In the genomic region with DNA sequence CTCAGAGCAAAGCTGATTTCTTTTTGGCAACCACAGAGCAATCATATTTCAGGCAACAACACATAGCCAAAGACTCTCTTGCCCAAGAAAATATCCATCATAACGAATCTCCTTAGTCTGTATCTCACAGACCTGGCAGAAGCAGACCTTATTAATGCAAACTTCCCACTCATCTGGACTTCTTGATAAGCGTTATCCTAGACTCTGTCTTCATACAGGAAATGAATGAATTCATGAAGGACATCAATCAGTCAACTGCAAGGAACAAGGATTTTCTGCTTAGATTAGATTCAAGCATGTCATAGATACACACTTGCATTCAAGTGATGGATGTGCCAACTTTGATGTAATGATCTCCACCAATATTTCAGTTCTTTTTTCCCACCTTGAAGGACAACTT, we compare ENCODE assay signal across 30 mouse cellular contexts.
"Had no signal": no experiment of that assay in that cellular context is flagged by ENCODE, and none has a peak within 500 bp of the region (broad histone marks: within the 10 kb centered on the region; RNA-seq: fewer than 3 reads in every experiment).

No protein-coding gene starts in this region.

- H3K4me1 ChIP-seq: heart, embryonic 10.5 days; heart, embryonic 12.5 days; heart, embryonic 13.5 days; heart, embryonic 15.5 days; hindbrain, embryonic 10.5 days; hindbrain, embryonic 12.5 days; hindbrain, embryonic 13.5 days; hindbrain, embryonic 15.5 days; intestine, embryonic 15.5 days; kidney, embryonic 15.5 days had no signal

- H3K9ac ChIP-seq: heart, embryonic 12.5 days; heart, embryonic 13.5 days; heart, embryonic 15.5 days; hindbrain, embryonic 12.5 days; hindbrain, embryonic 13.5 days; hindbrain, embryonic 14.5 days; hindbrain, embryonic 15.5 days; intestine, embryonic 15.5 days; kidney, embryonic 15.5 days had no signal

- H3K27me3 ChIP-seq: heart, embryonic 12.5 days; heart, embryonic 13.5 days; heart, embryonic 15.5 days; hindbrain, embryonic 12.5 days; hindbrain, embryonic 13.5 days; hindbrain, embryonic 15.5 days; intestine, embryonic 15.5 days; kidney, embryonic 15.5 days had no signal

- H3K27ac ChIP-seq: heart, embryonic 10.5 days; heart, embryonic 13.5 days; heart, embryonic 15.5 days; hindbrain, embryonic 10.5 days; hindbrain, embryonic 12.5 days; hindbrain, embryonic 13.5 days; hindbrain, embryonic 14.5 days; hindbrain, embryonic 15.5 days; hindbrain, postnatal 0 days; intestine, embryonic 15.5 days; kidney, embryonic 15.5 days; kidney, postnatal 0 days; layer of hippocampus, adult 2 months had no signal

- H3K4me3 ChIP-seq: heart, embryonic 10.5 days; heart, embryonic 12.5 days; heart, embryonic 13.5 days; heart, embryonic 15.5 days; hindbrain, embryonic 10.5 days; hindbrain, embryonic 12.5 days; hindbrain, embryonic 13.5 days; hindbrain, embryonic 15.5 days; intestine, embryonic 15.5 days; kidney, embryonic 15.5 days; layer of hippocampus, adult 2 months had no signal

- H3K36me3 ChIP-seq: heart, embryonic 10.5 days; heart, embryonic 12.5 days; heart, embryonic 13.5 days; heart, embryonic 15.5 days; hindbrain, embryonic 10.5 days; hindbrain, embryonic 12.5 days; hindbrain, embryonic 13.5 days; hindbrain, embryonic 15.5 days; intestine, embryonic 15.5 days; kidney, embryonic 15.5 days had no signal

- H3K9me3 ChIP-seq: heart, embryonic 10.5 days; heart, embryonic 12.5 days; heart, embryonic 13.5 days; heart, embryonic 15.5 days; hindbrain, embryonic 10.5 days; hindbrain, embryonic 12.5 days; hindbrain, embryonic 13.5 days; hindbrain, embryonic 15.5 days; intestine, embryonic 15.5 days; kidney, embryonic 15.5 days had no signal

- H3K4me2 ChIP-seq: heart, embryonic 11.5 days; heart, embryonic 12.5 days; heart, embryonic 13.5 days; heart, embryonic 15.5 days; hindbrain, embryonic 12.5 days; hindbrain, embryonic 13.5 days; hindbrain, embryonic 14.5 days; hindbrain, embryonic 15.5 days; intestine, embryonic 15.5 days; kidney, embryonic 15.5 days had no signal

- ATAC-seq: hindbrain, embryonic 16.5 days; hindbrain, postnatal 0 days; inflammation-experienced regulatory T-cells, adult 6 months; intestine, embryonic 16.5 days; intestine, postnatal 0 days had no signal

- DNase-seq: heart, postnatal 10 days; heart, postnatal 14 days; heart, postnatal 36 days; heart, postnatal 4 days; kidney, adult 11 months; kidney, adult 18-20 months; kidney, postnatal 10 days; kidney, postnatal 25 days; kidney, postnatal 4 days; layer of hippocampus, adult 9-11 months; layer of hippocampus, postnatal 36 days had no signal
